Mouse (Mus musculus) spleen, postnatal 36 days (tissue): ENCODE data around the gene Gsdma3.

ENCODE experiments used
- DNase-seq, 2 experiments: peaks; one replicate each; pipeline ENCODE4 v3.0.0; 2022; ENCODE audit warnings: low spot score in 2 of 2, mixed read lengths in 1 of 2

The Gsdma3 gene

DNA sequence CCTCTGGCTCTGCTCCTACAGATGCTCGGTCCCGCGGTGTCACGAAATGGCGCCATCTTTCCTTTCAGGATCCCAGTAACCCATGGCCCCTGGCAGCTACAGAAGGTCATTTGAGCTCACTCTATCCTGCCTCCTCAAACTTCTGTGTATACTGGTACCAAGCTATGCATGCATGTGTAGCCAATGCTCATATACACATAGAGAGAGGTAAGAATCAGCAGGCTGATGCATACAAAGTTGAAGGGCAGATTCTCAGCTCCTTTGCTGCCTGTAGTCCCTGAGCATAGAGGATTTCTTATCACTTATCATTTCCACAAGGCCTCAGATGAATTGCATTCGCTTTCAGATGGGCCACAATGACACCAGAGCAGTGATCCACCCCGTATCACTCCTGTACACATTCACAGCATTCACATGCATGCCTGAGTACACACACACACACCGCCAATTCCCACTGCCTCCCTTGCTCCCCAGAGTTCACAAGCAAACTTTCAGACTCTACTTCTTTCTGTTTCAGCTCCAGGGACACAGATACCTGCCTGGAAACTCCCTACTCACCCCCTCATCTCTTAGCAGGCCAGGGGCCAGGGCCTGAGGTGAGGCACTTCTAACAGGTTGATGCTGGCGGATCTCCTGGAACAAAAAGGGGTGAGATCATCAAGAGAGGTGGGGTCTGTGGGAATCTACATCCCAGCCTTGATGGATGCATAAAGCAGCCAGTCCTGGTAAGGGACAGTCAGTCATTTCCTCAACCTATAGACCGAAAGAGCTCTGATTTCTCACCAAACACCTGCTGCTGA is at the start of gene Gsdma3, which contains the start of gene Gm12355:
Gsdma3 (plus strand) TSS at position 750 of the 800 bp plus-strand sequence.
Gm12355 (minus strand) TSS at position 51 of the 800 bp plus-strand sequence.
- DNase-seq, result no peak

DNA sequence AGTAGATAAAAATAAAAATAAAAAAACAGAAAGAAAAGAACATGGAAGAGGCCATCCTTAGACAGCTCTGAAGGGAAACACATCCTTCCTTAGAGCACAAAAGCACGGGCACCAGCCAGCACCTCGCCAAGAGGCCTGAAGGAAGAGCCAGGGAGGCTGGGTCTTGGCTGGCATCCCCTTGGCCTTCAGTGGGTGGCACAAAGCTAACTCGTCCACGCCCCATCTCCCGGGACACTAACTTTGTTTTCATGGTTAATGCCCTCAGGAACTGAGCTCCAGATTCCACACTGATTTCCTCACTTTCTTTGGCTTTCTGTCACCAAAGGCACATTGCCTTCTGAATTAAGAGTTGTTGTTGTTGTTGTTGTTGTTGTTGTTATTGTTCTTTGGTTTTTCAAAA is 48.4 kb upstream of the Gsdma3 start:
- DNase-seq, result no peak

DNA sequence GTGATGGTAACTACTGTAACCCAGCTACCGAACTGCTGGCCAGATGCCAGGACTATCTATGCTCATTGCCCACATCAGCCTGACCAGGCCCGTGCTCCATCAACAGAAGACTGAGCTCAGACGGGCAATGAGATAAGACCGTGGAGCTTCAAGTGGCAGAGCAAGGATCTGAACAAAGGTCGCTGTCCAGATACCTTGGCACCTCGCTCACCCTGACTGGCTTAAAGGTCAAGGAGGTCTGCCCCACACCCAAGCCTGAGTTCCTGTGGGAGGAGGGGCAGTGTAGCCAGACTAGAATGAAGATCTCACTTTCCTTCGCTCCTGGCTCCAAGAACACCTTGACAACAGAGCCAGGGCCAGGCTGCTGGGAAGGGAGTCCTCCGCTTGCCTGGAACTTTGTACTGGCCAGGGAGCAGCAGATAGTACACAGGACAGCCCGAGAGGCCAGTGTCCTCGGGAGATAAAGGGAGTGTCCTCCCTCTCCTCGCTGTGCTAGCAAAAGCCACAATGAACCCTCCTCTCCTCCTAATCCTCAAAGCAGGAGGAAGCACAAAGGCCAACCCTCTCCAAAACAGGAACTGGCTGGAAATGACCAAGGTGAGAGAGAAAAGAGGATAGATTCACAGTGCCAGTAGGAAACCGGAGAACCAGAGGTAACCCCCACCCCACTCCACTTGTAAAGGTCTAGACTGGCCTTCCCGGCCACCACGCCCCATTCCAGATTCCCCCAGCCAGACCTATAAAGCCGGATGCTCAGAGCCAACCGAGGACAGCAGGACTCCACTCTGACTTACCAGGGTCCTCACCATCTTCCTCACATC is 45.6 kb upstream of the Gsdma3 start:
- DNase-seq, result peak; percentile 55 to 76

DNA sequence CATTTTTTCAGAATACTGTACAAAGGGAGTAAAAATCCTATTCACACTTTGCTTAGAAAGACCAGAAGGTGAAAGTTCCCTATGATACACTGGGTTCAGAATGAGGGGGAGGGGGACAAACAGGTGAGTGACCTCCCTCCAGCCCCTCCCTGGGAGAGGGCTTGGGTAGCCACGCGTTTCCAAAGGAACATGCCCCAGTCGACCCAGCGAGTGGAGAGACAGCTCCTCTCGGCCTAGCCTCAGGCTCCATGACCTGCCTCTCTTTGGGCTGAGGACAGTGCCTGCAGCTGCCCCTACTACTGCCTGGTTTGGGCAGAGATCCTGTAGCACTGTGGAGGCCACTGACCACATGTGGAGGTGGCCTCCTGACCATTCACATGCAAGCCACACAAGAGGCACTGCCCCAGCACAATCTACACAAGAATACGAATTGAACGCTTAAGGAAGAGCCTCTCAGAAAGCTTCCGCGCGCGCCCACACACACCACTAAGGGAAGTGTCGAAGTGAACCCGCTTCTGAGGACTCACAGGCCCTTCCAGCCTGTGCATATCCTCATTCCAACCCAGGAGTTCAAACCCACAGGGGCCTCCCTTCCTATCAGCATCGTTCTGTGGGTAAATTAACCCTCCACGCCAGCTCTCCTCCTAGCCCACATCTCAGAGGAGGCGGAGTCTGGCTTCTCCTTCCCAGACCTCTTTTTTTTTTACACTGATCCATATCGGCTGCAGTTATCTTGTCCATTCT is 44.7 kb upstream of the Gsdma3 start:
- peak in 1 of 2 experiments; percentile 40 for DNase-seq

DNA sequence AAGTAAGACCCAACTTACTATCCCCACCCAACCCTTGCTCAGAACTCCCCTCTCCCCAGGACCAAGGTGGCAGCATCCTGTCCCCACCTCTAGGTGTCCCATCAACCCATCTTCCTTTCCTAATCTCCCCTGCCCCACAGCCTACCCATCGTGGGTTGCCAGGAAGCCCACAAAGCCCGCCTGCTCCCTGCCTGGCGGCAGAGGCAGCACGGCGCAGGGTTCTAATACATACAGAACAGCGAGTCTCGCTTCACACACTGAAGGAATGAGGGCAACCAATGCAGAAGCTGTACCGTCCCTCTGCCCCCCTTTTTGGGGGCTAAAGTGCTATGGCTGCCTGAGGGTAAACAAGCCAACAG is 44.2 kb upstream of the Gsdma3 start:
- DNase-seq, result no peak

DNA sequence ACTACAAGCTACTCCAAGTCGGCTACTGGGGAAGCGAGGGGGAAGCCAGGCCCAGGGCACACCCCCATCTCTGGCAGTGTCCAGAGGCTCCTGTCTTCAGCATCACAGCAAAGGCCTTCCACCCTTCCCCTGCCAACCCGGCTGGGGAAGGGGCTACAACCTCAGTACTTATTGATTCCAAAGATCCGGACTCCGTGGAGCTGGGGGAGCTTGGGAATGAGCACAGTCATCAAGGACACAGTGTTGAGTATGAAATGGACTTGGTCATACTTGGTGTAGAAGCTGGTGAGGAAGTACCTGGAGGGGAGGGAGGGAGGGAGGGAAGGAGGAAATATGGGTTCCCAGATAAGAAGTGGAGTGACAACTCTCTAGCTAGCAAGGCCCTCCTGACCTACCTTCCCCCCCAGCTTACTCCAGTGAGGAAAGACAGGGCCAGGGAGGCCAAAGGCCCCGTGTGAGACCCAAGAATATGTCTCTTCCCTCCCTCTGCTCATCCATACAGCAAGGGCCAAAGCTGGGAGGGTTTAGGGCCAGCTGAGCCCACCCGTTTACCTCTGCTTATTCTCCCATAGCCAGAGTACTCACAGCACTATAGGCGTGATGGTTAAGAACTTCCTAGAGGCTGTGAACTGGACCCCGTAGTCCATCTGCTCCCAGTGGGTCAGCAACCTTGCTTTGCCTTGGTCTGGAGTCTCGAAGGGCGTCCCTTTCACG is 43.5 kb upstream of the Gsdma3 start:
- DNase-seq, result peak in 1 of 2 experiments; percentile 28

DNA sequence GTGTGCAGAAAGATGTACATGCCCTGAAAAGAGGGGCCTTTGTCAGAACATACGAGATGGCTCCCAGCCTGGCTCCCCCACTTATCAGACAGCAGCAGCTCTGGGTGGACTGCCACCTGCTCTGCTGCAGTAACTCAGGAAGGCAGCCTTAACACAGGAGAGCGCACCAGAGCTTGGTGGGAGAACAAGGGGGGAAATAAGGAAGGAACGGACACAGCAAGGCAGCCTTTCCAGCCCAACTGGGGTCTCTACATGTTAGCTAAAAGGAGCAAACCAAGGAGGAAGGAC is 43.0 kb upstream of the Gsdma3 start:
- peak; percentile 60 to 74 for DNase-seq

DNA sequence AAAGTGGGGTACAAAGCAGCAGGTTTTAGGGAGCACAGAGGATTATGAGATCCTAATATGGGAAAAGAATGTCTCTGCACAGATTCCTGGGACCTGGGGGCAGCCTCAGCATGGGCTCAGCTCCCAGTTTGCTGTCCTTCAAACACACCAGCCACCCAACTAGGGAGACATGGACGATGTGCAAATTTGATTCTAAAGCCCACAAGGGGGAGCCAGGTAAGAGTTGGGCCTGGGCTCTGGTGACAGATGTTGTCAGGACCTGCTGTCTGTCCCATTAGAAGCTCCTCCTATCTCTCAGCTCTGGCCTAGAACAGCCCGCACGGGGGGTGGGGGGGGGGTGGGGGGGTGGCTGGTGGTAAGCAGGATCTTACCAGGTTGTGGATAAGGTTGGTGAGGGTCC is 42.6 kb upstream of the Gsdma3 start:
- peak in 1 of 2 experiments; percentile 48 for DNase-seq

DNA sequence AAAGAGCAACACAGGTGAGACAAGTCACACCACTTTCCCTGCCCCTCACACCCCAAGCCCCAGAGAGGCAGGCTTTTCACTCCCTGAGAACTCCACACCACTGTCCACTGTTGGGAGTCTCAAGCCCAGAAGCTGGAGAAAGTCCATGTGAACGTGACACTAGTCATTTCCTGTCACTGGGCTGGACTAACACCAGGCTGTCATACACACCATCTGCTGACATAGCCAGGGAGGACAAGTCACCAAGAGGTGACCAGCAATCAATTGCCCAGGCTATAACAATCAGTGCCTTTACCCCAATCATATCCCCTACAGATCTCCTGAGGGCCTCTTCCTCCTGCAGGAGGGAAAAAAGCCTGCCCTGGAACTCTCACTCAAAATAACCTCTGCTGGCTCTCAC is 42.0 kb upstream of the Gsdma3 start:
- DNase-seq, result no peak

DNA sequence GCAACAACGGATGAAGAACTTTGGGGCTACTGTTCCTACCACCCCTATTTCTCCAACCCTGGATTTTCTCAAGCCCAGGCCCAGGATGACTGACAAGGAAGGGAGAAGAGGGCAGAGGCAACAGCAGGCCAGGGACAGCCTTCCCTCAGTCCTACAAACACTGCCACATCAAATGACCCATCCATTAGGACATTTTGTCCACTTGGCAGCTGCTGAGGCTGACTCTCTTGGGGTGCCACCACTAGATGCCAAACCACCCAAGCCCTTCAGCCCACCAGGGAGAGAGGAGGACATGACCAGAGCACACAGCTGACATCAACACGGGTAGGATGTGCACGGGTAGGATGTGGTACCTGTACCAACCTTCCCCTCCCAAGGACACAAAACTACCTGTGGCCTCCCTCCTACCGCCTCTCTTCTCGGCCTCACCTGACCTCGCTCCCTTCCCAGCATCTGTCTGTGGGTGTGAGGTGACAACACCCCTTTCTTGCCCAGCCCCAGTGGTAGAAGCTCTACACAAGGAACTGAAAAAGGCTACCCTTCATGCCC is 41.5 kb upstream of the Gsdma3 start:
- no peak for DNase-seq

DNA sequence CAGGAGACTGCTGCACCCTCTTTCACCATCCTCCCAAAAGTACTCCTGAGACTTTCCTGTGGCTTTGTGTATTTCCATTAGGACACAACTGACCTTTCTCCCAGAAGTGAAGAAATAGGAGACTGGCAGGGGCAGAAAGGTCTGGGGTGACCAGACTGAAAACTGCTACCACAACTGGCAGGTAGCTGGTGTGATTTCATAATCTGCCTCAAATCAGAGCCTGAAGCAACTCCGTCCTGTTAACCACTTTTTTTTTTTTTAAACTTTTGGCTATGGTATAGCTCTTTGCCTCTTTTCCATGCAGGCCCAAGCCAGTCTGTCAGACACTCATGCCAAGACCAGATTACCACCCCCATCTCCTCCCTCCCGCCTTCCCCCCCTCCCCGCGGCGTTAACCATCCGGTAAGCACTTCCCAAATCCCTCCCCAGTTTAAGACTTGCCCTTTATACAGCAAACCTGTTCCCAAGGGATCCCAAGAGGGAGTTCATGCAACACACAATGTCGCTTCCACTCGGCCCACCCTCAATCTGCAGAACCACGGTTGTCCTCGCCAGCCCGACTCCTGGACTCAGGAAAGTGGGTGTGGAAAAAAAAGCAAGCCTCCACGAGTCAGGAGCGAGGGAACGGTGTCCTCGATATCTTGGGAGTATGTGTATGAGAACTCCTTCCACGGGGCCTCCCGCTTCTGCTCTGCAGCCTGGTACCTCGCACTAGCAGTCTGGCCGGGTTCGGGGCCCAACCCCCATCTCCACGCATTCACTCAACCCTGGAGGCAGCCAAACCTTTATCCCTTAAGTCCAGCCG is 39.9 kb upstream of the Gsdma3 start:
- DNase-seq, result peak in 1 of 2 experiments; percentile 27

DNA sequence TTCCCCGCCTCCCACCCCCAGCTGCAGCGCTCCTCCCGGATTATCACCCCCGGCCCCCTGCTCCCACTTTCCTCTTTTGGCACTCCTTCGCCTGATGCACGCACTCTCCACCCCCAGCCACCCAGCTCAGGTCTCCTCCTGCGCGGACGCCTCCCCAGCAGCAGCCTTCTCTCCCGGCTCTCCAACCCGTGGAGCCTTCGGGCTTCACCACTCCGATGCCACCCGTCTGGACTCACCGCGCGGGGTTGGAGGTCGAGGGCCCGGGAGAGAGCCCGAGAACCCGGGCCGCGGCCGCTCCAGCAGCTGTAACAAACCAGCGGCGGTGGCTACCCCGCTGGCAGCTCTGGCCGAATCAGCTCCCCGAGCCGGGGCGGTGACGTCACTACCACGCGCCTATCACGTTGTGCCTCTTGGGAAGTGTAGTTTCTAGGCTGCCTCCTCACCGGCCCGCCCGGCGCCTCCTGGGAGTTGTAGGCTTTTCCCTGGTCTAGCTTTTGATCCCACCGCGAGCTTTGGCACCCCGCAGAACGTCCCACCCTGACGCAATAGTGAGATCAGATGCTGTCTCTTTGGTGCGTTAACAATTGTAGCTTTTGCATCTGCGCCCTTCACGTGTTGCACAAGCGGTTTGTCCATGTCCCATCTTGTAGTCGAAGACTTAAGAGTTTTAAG is 39.1 kb upstream of the Gsdma3 start, which contains the start of gene Ormdl3:
Ormdl3 (minus strand) TSS at position 477 of the 672 bp plus-strand sequence.
- peak; percentile 97 to 98 for DNase-seq

DNA sequence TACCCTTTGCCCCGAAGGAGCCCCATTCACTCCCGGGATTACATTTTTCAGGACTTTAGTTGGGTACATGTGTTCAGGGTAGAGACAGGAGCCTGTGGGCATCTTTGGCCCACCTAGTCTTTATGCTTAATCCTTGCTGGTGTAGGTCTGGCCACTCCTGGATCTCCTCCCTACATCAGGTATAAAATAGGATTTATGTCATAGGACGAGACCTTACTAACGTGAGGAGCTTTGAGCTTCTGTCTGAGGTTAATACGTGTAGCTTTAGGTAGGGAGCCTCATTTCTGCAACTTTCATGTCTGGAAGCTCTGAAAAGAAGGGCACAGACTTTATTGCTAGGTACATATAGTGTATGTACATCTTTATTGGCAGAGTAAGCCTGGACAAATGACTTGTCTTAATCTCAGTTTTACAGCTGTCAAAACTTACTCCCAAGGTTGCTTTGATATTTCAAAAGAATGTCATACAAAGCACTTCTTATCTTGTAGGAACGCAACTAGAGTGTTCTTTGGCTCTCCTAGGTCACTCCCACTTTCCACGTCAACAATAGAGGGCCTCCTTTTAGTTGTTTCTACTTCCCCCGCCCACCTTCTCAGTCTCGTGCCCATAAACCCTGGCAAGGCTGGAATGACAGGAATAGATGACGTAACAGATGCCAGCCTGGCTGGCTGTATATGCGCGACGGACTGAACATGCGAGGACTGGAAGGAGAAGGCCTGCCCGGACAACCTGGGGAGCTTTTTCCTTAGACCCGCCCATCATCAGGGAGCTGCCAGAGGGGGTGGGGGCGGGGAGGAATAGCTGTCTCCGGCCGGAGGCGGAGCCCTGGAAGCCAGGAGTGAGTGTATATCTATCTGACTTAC is 38.2 kb upstream of the Gsdma3 start:
- peak; percentile 52 to 65 for DNase-seq

DNA sequence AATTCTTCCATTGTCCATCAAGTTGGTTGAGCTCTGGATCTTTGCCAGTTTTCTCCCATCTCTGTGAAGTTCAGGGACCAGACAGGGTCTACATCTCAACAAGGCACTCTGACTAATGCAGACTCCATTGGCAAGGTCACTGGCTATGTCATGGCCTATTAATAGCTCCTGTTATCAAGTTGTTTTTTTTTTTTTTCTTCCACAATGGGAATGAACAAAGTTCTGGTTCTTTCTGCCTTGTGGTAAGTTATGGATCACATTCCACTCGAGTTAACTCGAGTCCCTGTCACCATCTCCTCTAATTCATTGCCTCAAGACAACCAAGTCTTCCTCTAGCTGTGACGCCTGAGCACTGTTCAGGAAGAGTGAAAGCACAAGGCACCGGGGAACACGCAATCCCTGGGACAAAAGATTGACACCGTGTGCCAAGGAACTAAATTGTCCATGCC is 37.3 kb upstream of the Gsdma3 start:
- DNase-seq, result no peak

DNA sequence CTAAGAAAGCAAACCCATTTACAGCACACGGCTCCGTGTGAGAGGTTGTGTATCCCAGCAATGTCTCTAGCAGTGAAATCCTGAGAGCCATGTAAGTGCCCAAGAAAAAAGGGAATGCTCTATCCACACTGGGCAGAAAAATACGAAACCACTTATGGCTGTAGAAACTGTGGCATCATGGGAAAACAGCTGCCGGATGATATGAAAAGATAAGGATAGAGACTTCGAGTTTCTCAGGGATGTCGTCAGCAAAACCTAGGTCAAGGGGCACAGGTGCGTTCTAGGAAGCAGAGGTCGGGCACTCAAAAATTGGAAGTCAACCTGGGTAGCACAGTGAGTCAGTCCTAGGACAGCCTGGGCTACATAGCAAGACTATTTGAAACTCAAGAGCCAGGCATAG is 36.9 kb upstream of the Gsdma3 start:
- no peak for DNase-seq

DNA sequence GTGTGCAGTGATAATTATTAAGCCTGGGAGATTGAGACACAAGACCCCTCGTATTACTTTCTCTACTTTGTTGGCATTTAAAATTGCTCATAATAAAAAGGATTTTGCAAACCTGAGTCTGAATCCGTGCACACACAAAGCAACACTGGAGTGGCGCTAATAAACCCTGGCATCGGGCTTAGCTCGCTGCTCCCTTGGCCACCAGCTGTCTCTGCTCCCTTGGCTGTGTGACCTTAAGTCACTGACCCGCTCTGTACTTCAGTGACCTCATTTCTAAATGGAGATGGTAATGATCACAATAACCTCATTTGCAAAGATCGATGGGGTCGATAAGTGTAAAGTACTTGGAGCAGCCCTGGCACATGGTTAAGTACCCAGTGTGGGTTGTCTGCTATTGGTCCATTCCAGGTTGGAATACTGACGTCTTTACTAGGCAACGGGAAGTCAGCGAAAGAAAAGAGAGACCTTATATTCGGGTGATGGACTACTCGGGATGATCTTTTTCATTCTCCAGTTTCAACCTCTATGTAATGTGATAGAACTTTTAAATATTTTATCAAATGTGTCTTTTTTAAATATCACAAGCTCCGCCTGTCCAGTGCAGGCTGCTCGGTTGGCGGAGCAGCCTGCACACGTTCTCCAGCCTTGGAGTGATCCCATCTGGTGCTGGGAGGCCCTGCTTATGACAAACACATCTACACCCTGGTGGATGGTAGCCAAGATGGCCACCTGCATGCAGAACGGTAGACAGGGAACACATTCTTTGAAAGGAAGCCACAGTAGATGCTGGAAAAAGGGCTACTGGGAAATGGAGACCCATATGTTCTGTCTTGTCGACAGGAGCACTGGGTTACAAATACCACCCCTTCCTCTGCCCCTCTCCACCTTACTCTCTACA is 35.4 kb upstream of the Gsdma3 start:
- no peak for DNase-seq

DNA sequence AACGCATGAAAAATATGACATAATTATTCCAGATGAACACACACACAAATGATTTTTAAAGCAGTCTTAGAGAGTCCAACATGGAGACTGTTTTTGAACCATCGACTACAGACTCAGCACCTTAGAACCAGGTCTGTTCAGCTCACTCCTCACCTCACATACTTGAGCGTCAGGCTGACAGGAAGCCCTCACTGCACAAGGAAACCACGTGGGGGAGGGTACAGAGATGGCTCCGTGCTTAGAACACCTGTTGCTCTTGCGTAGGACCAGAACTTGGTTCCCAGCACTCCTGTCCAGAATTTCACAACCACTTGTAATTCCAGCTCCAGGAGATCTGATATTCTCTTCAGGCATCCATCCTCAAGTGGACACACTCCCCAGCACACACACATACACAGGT is 31.1 kb upstream of the Gsdma3 start:
- no peak for DNase-seq

DNA sequence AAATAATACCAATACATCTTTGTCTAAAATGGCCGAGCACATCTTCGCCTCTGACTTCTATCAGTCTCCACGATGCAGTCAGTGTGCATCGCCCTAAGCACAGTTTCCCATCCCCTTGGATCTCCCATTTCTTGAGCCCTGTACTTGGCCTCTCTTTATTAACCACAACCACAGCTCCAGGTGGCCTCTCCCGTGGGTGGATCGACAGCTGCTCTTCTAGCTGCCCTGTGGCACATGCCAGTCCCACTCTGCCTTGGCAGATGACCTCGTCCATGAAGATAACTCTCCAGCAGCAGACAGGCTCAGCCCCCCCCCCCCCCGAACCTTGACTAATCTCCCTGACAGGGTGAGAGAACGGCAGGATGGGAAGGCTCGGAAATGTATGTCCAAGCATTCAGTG is 30.7 kb upstream of the Gsdma3 start:
- DNase-seq, result no peak
